Mouse (Mus musculus) hindbrain, embryonic 16.5 days (tissue): ENCODE data around the gene Catsperz. TPM values are rescaled to one million over a fixed set of nuclear protein-coding genes. Genes with fewer than 3 reads are reported as not detected.

ENCODE experiments used
- ATAC-seq: fragments of 200-750 bp; cut with Nextera tagmentation; 2 replicates; pipeline ENCODE4 v1.8.0; 2017; ENCODE audit warnings: moderate TSS enrichment, moderate library complexity
- H3K27ac ChIP-seq: fragments of 300-500 bp; sonication (generic); 2 replicates; pipeline ENCODE4 v1.5.1; 2014; ENCODE audit warnings: low read depth, mild to moderate bottlenecking, control low read depth, low read length, moderate library complexity
- H3K27me3 ChIP-seq: fragments of 300-500 bp; sonication (generic); replicated peaks from 2 replicates; pipeline ENCODE4 v1.6.1; 2014; ENCODE audit warnings: low read length; ENCODE audit not compliant: control insufficient read depth, insufficient read depth
- H3K36me3 ChIP-seq: fragments of 300-500 bp; sonication (generic); 2 replicates; pipeline ENCODE4 v1.6.1; 2014; ENCODE audit warnings: mild to moderate bottlenecking, low read length, moderate library complexity, mixed read lengths; ENCODE audit not compliant: control insufficient read depth, insufficient read depth
- H3K4me1 ChIP-seq: fragments of 300-500 bp; sonication (generic); 2 replicates; pipeline ENCODE4 v1.6.1; 2014; ENCODE audit warnings: low read depth, low read length; ENCODE audit not compliant: control insufficient read depth, insufficient read depth
- H3K4me2 ChIP-seq: fragments of 300-500 bp; sonication (generic); 2 replicates; pipeline ENCODE4 v1.6.1; 2014; ENCODE audit warnings: mild to moderate bottlenecking, low read length, control low read depth, moderate library complexity
- H3K4me3 ChIP-seq: fragments of 300-500 bp; sonication (generic); 2 replicates; pipeline ENCODE4 v1.5.1; 2014; ENCODE audit warnings: mild to moderate bottlenecking, low read length, control low read depth, moderate library complexity
- H3K9ac ChIP-seq: fragments of 300-500 bp; sonication (generic); 2 replicates; pipeline ENCODE4 v1.6.1; 2014; ENCODE audit warnings: low read depth, mild to moderate bottlenecking, control low read depth, low read length, moderate library complexity
- H3K9me3 ChIP-seq: fragments of 300-500 bp; sonication (generic); 2 replicates; pipeline ENCODE4 v1.6.1; 2014; ENCODE audit warnings: mild to moderate bottlenecking, low read length, moderate library complexity; ENCODE audit not compliant: control insufficient read depth
- WGBS: fragments of 180-500 bp; shearing (Covaris S2); extraction: QIAGEN DNeasy Blood & Tissue Kit; methylation state at CpG from one replicate; pipeline ENCODE4 v1.1.7; 2014; 5-methylcytosine and 5-hydroxymethylcytosine counted together
- polyA plus RNA-seq: library from polyadenylated mRNA; unstranded; fragments of >200 nt; fragmentation: Nextera tagmentation; extraction: Ambion mirVana; gene quantifications from 2 replicates; pipeline ENCODE4 v1.2.1, GENCODE M21; 2015

The Catsperz gene
- polyA plus RNA-seq, 1 experiment from 2014 or later, result 3.3 TPM

GRCm38 (mm10) chr19:6940396-6941351 lies 15.5 kb upstream of the Catsperz start:
- peak; percentile 7 for ATAC-seq
- Histone ChIP-seq H3K36me3 (no peaks in the 10 kb centered on the region), H3K9ac (peak overlapping the region; percentile 95), H3K4me1 (peaks cover 35% of the 10 kb centered on the region), H3K9me3 (no peaks in the 10 kb centered on the region), H3K27ac (peak overlapping the region; percentile 97), H3K27me3 (peaks cover 10% of the 10 kb centered on the region), H3K4me2 (peak overlapping the region; percentile 76), H3K4me3 (peak overlapping the region; percentile 86)
- WGBS, result 19% methylated on average over 29 of the region's 29 CpGs

- peak overlapping the region; percentile 76 for H3K4me2 ChIP-seq
- no peak for ATAC-seq
- no peaks in the 10 kb centered on the region for H3K9me3 ChIP-seq
- H3K4me1 ChIP-seq, result peaks cover 38% of the 10 kb centered on the region
- H3K36me3 ChIP-seq, result no peaks in the 10 kb centered on the region
- peaks cover 11% of the 10 kb centered on the region for H3K27me3 ChIP-seq
- peak overlapping the region; percentile 86 for H3K4me3 ChIP-seq
- WGBS, result 88% methylated on average over 20 of the region's 20 CpGs
- peak overlapping the region; percentile 95 for H3K9ac ChIP-seq
- no peak overlapping the region for H3K27ac ChIP-seq
Measured at GRCm38 (mm10) chr19:6939106-6940002, 14.2 kb upstream of the Catsperz start.

- H3K27me3 ChIP-seq, result peaks cover 19% of the 10 kb centered on the region
- WGBS, result 70% methylated on average over 16 of the region's 16 CpGs
- H3K9ac ChIP-seq, result peak overlapping the region; percentile 18; the same call in 1 of the 2 replicates
- no peak overlapping the region for H3K4me3 ChIP-seq
- H3K4me1 ChIP-seq, result peaks cover 44% of the 10 kb centered on the region
- no peak overlapping the region for H3K27ac ChIP-seq
- no peaks in the 10 kb centered on the region for H3K9me3 ChIP-seq
- H3K4me2 ChIP-seq, result no peak overlapping the region
- ATAC-seq, result no peak
- H3K36me3 ChIP-seq, result no peaks in the 10 kb centered on the region
Measured at GRCm38 (mm10) chr19:6937541-6938465, 12.6 kb upstream of the Catsperz start.

GRCm38 (mm10) chr19:6936299-6936698 lies 11.1 kb upstream of the Catsperz start:
- H3K27ac ChIP-seq, result no peak overlapping the region
- no peaks in the 10 kb centered on the region for H3K9me3 ChIP-seq
- WGBS, result 18% methylated on average over 3 of the region's 3 CpGs
- H3K27me3 ChIP-seq, result peaks cover 33% of the 10 kb centered on the region
- H3K36me3 ChIP-seq, result no peaks in the 10 kb centered on the region
- H3K9ac ChIP-seq, result no peak overlapping the region
- H3K4me1 ChIP-seq, result peaks cover 40% of the 10 kb centered on the region
- no peak for ATAC-seq
- no peak overlapping the region for H3K4me3 ChIP-seq
- H3K4me2 ChIP-seq, result no peak overlapping the region

- Histone ChIP-seq H3K9ac (peak within 1 kb of the TSS; percentile 74), H3K9me3 (no peaks in the 10 kb centered on the region), H3K4me2 (peak within 1 kb of the TSS; percentile 84), H3K4me3 (peak within 1 kb of the TSS; percentile 51), H3K36me3 (no peaks in the 10 kb centered on the region), H3K27me3 (peaks cover 36% of the 10 kb centered on the region), H3K4me1 (peaks cover 26% of the 10 kb centered on the region), H3K27ac (peak within 1 kb of the TSS; percentile 31; the same call in 1 of the 2 replicates)
- 8% methylated on average over 23 of the region's 23 CpGs for WGBS
- ATAC-seq, result no peak; the same call in 1 of the 2 replicates
Measured at GRCm38 (mm10) chr19:6934195-6934977, 9.2 kb upstream of the Catsperz start, which contains the start of gene Kcnk4. Gene Kcnk4 (minus strand): TSS chr19:6934515.

GRCm38 (mm10) chr19:6933436-6934194 lies 8.4 kb upstream of the Catsperz start:
- peak; percentile 69 for ATAC-seq
- Histone ChIP-seq H3K36me3 (no peaks in the 10 kb centered on the region), H3K27ac (peak overlapping the region; percentile 31; the same call in 1 of the 2 replicates), H3K9ac (peak overlapping the region; percentile 74), H3K4me3 (peak overlapping the region; percentile 51), H3K9me3 (no peaks in the 10 kb centered on the region), H3K27me3 (peaks cover 42% of the 10 kb centered on the region), H3K4me2 (peak overlapping the region; percentile 84), H3K4me1 (peaks cover 18% of the 10 kb centered on the region)
- WGBS, result 2% methylated on average over 58 of the region's 58 CpGs

- H3K4me2 ChIP-seq, result peak overlapping the region; percentile 84
- peaks cover 14% of the 10 kb centered on the region for H3K4me1 ChIP-seq
- 22% methylated on average over 4 of the region's 4 CpGs for WGBS
- H3K27ac ChIP-seq, result no peak overlapping the region
- H3K36me3 ChIP-seq, result no peaks in the 10 kb centered on the region
- no peaks in the 10 kb centered on the region for H3K9me3 ChIP-seq
- H3K9ac ChIP-seq, result peak overlapping the region; percentile 74
- H3K27me3 ChIP-seq, result peaks cover 44% of the 10 kb centered on the region
- H3K4me3 ChIP-seq, result peak overlapping the region; percentile 51
- no peak for ATAC-seq
Measured at GRCm38 (mm10) chr19:6933102-6933435, 7.9 kb upstream of the Catsperz start.
